Mouse (Mus musculus): ENCODE measurements at regions not wholly inside any gene's neighbourhood (a gene's known extent, or its start where the extent isn't known, plus 50 kb on each side); places are given as distances from the start of the nearest gene placed in this dataset.

DNA sequence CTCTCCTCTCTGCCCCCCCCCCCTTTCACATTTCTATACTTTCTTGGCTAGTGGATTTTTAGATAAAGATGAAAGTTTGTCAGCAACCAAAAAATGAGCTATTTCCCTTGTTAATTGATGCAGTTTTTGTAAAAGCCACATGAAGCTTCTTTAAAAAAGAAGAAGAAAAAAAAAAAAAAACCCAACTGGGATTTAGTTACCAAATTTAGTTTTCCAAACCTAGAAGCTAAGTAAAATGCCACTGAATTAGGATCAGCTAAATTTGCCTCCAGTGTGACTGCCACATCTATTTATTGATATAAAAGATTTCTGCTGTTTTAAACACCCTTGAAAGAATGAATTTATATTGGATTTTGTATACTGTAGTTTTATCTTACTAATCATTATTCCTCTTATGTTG is 1381.5 kb downstream of the Defb40 start:
- no peak for DNase-seq

DNA sequence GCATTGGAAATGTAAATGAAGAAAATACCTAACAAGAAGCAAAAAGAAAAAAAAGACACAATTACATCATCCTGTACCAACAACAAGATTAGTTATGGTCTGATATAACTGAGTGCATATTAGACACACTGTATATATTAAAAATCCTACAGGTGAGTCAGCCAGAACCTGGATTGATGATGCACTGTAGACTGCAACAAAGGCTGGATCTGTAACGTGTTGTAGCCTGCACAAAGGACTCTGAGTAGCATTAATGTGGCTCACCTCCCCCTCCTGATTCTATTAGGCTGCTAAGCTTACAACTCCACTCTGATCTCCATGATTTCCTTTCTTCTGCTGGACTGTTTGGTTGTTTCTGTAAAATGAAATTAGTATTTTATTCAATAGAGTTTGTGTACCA is 1383.4 kb downstream of the Defb40 start:
- DNase-seq = no peak

DNA sequence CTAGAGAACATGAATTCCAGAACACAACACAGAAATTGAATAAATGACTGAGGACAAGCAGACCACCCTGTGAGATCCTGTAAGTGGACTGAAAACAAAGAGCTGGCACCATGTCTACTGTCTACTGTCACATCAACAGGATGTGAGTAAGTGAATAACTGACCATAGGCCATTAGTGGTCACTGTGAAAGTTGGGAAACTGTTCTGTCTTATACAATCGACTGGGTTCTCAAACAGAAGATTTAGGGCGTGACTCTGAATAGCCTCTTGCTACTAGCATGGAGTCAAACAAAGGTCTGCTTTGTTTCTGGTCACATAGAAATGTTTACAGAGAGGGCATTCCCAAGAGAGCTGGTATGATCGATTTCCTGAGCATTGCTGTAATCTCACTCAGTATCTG is 1387.9 kb downstream of the Defb40 start:
- DNase-seq = no peak

DNA sequence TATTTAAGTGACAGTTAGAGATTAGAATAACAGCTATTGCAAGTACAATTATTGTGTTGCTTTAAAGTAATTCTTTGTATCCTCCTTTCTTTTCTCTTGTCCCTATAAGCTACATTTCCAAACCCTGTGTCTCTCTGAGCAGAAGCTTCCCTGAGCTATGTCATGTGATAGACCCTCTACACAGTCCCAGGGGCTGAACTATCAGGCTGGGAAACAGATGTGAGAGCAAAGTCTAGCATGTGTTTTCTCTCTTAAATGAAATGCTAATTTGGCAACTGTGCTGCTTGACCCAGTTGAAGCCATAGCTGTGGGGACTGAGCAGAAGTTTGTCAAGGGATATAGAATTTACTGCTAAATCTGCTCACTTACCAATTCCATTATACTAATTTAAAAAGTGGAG is 1389.9 kb downstream of the Defb40 start:
- no peak for DNase-seq

GRCm38 (mm10) chr8:17587261-17587861 is 1390.7 kb downstream of the Defb40 start:
- DNase-seq = no peak
